ENCODE assay signal across 9 mouse cellular contexts in genomic region chr4:111886018-111886417, GRCm38 (mm10). TPM values are rescaled to one million over a fixed set of nuclear protein-coding genes. Genes with fewer than 3 reads are reported as not detected.
DNase-seq lines count a peak whose midpoint lies in the region; ATAC-seq and TF ChIP-seq lines count a peak whose summit lies in the region.
"Had no signal": no experiment of that assay in that cellular context is flagged by ENCODE, and none has a peak within 500 bp of the region (broad histone marks: within the 10 kb centered on the region; RNA-seq: fewer than 3 reads in every experiment).

No protein-coding gene starts in this region.

- in situ Hi-C loops in ES-E14 (cut with MboI; ENCODE audit: low sequenced_read_pairs in 2 of 2, unreplicated experiment in 2 of 2) = no loop called here

- no peaks in the 10 kb centered on the region for H3K9me3 ChIP-seq in ES-E14 (ENCODE audit: control insufficient read depth, insufficient read depth, low read depth, low read length)
- no peaks in the 10 kb centered on the region for H3K9me3 ChIP-seq in forebrain, embryonic 12.5 days
- H3K9me3 ChIP-seq in hindbrain, embryonic 10.5 days = no peaks in the 10 kb centered on the region
- H3K9me3 ChIP-seq in lung, embryonic 14.5 days (ENCODE audit: low read depth, low read length) = no peaks in the 10 kb centered on the region

- peak overlapping the region; percentile 25; the same call in 1 of the 2 replicates for H3K4me2 ChIP-seq in forebrain, embryonic 12.5 days
- H3K4me2 ChIP-seq in lung, embryonic 14.5 days = peak overlapping the region; percentile 45

- H3K4me3 ChIP-seq in ES-E14 (ENCODE audit: insufficient read depth in 1 of 2, low read depth in 1 of 2, low read length in 2 of 2, poor library complexity in 1 of 2, severe bottlenecking in 1 of 2) = no peak overlapping the region
- H3K4me3 ChIP-seq in forebrain, embryonic 12.5 days (replicated peaks) = no peak overlapping the region
- H3K4me3 ChIP-seq in hindbrain, embryonic 10.5 days = no peak overlapping the region
- H3K4me3 ChIP-seq in lung, embryonic 14.5 days (ENCODE audit: low read depth, low read length) = no peak overlapping the region

- TF ChIP-seq CTCF in lung, embryonic 14.5 days (IDR thresholded peaks at IDR 0.05; ENCODE audit: low read depth) = peak; percentile 81

- no peaks in the 10 kb centered on the region for H3K27me3 ChIP-seq in forebrain, embryonic 12.5 days
- H3K27me3 ChIP-seq in hindbrain, embryonic 10.5 days (ENCODE audit: insufficient read depth, poor library complexity, severe bottlenecking) = no peaks in the 10 kb centered on the region
- no peaks in the 10 kb centered on the region for H3K27me3 ChIP-seq in lung, embryonic 14.5 days (ENCODE audit: insufficient read depth, low read length)

- no peaks in the 10 kb centered on the region for H3K36me3 ChIP-seq in ES-E14 (ENCODE audit: control insufficient read depth, insufficient read depth, low read length, poor library complexity, severe bottlenecking)
- no peaks in the 10 kb centered on the region for H3K36me3 ChIP-seq in forebrain, embryonic 12.5 days (replicated peaks)
- H3K36me3 ChIP-seq in hindbrain, embryonic 10.5 days = no peaks in the 10 kb centered on the region
- no peaks in the 10 kb centered on the region for H3K36me3 ChIP-seq in lung, embryonic 14.5 days (ENCODE audit: insufficient read depth)

- WGBS in forebrain, embryonic 12.5 days = 11% methylated on average over 7 of the region's 7 CpGs
- WGBS in hindbrain, embryonic 10.5 days = 11% methylated on average over 7 of the region's 7 CpGs
- WGBS in lung, embryonic 14.5 days = 8% methylated on average over 7 of the region's 7 CpGs

- no peak overlapping the region for H3K9ac ChIP-seq in ES-E14 (ENCODE audit: insufficient read depth, low read depth, low read length, poor library complexity, severe bottlenecking)
- H3K9ac ChIP-seq in forebrain, embryonic 12.5 days = no peak overlapping the region
- H3K9ac ChIP-seq in lung, embryonic 14.5 days = no peak overlapping the region

- no peaks in the 10 kb centered on the region for H3K4me1 ChIP-seq in ES-E14 (ENCODE audit: control insufficient read depth in 2 of 2, insufficient read depth in 2 of 2, low read length in 2 of 2, poor library complexity in 1 of 2)
- no peaks in the 10 kb centered on the region for H3K4me1 ChIP-seq in forebrain, embryonic 12.5 days
- H3K4me1 ChIP-seq in hindbrain, embryonic 10.5 days (replicated peaks) = no peaks in the 10 kb centered on the region
- H3K4me1 ChIP-seq in lung, embryonic 14.5 days (ENCODE audit: insufficient read depth) = no peaks in the 10 kb centered on the region

- H3K27ac ChIP-seq in ES-E14 (ENCODE audit: insufficient read depth, low read depth, low read length, poor library complexity, severe bottlenecking) = no peak overlapping the region
- no peak overlapping the region for H3K27ac ChIP-seq in forebrain, embryonic 12.5 days
- no peak overlapping the region for H3K27ac ChIP-seq in hindbrain, embryonic 10.5 days
- no peak overlapping the region for H3K27ac ChIP-seq in lung, embryonic 14.5 days (ENCODE audit: low read depth)

- peak; percentile 64 for ATAC-seq in forebrain, embryonic 12.5 days (ENCODE audit: low FRiP score)
- ATAC-seq in lung, embryonic 14.5 days (ENCODE audit: insufficient read depth) = peak; percentile 82; the same call in 1 of the 2 replicates
- peak; percentile 44; the same call in 1 of the 2 replicates for ATAC-seq in neutrophil, adult 5-6 weeks (ENCODE audit: extremely low read depth, insufficient number of reproducible peaks, low FRiP score, poor library complexity, severe bottlenecking)

- DNase-seq in ES-E14 (ENCODE audit: low read depth, low spot score) = peak; percentile 56
- peak; percentile 2 for DNase-seq in c-Kit-negative CD71-positive TER-119-positive erythroid progenitor cells, embryonic 14.5 days (ENCODE audit: low read depth, low spot score)
- DNase-seq in hindbrain, embryonic 10.5 days (ENCODE audit: low spot score) = peak; percentile 73
- DNase-seq in layer of hippocampus, adult 8-10 months (ENCODE audit: low spot score in 2 of 2) = peak; percentile 43 to 75
- DNase-seq in lung, embryonic 14.5 days = peak; percentile 87
- peak; percentile 70 for DNase-seq in thymus, postnatal 25 days

TF ChIP-seq in ES-E14, 5 proteins besides CTCF, POLR2A, EP300 and RAD21:
- no peak for TF ChIP-seq HCFC1 (IDR thresholded peaks at IDR 0.05; ENCODE audit: borderline replicate concordance, insufficient read depth, low read length)
- peak; percentile 63; the same call in 1 of the 2 replicates for TF ChIP-seq ZC3H11A (IDR thresholded peaks at IDR 0.05; ENCODE audit: borderline replicate concordance, low read depth, low read length)
- TF ChIP-seq ZNF384 (IDR thresholded peaks at IDR 0.05; ENCODE audit: low read depth, low read length) = no peak

RNA-seq across cellular contexts. Expression of gene Slc5a9, which starts 16.7 kb away (rescaled TPM):
- not detected in 2 replicates for total RNA-seq in ES-E14 (2012; rRNA removed)
- polyA plus RNA-seq in forebrain, embryonic 12.5 days (2016; fragmentation: Nextera tagmentation; extraction: Ambion mirVana) = not detected in 2 replicates
- polyA plus RNA-seq in hindbrain, embryonic 10.5 days (2016; fragmentation: Nextera tagmentation; extraction: Ambion mirVana) = 0.26 TPM in 1 of 2 replicates, not detected in the other
- not detected for total RNA-seq in layer of hippocampus, adult 8-10 months (2022)
- not detected in 2 replicates for polyA plus RNA-seq in lung, embryonic 14.5 days (2014; fragmentation: Nextera tagmentation; extraction: Ambion mirVana)
- not detected in 2 replicates for total RNA-seq in neutrophil, adult 5-6 weeks (2017)

RNA-seq across cellular contexts. Expression of gene Skint8, which starts 33.2 kb away (rescaled TPM):
- not detected in 2 replicates for total RNA-seq in ES-E14 (2012; rRNA removed)
- polyA plus RNA-seq in forebrain, embryonic 12.5 days (2016; fragmentation: Nextera tagmentation; extraction: Ambion mirVana) = not detected in 2 replicates
- polyA plus RNA-seq in hindbrain, embryonic 10.5 days (2016; fragmentation: Nextera tagmentation; extraction: Ambion mirVana) = not detected in 2 replicates
- under 1 TPM in 1 of 4 experiments, not detected in 3; 0.14 TPM for total RNA-seq in layer of hippocampus, adult 8-10 months (2022)
- polyA plus RNA-seq in lung, embryonic 14.5 days (2014; fragmentation: Nextera tagmentation; extraction: Ambion mirVana) = not detected in 2 replicates
- not detected in 2 replicates for total RNA-seq in neutrophil, adult 5-6 weeks (2017)
- polyA plus RNA-seq: large intestine, adult 2 months had no signal

Comparison
In these comparisons a context has a peak if more than half of its experiments do, and no peak if none do; other contexts are left out.
1. DNase-seq: peak in every context shown above with its lines; median percentile 87 in lung, embryonic 14.5 days; 73 in hindbrain, embryonic 10.5 days; 70 in thymus, postnatal 25 days; 59 in layer of hippocampus, adult 8-10 months; 56 in ES-E14; 2 in c-Kit-negative CD71-positive TER-119-positive erythroid progenitor cells, embryonic 14.5 days.